Mouse (Mus musculus): ENCODE measurements around the gene Mreg. TPM values are rescaled to one million over a fixed set of nuclear protein-coding genes. Genes with fewer than 3 reads are reported as not detected.

Gene Mreg
- total and polyA plus RNA-seq, 3 experiments, result not detected

DNA sequence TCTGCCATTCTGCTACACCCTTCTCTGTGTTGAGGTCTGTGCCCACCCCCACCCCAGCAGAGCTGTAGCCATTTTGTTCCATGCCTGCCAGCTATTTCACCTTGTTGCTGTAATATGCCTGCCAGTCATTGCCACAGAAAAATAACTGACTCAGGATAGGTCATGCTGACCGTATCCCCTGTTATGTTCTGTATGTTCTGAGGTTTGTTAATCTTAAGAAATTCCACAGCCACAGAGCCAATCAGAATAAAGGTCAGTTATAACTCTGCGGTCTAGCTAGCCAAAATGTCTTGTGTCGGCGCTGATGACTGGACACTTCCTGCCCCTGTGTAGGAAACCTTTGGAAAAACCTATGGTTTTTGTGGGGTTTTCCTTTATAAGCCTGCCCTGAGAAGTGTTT is 67.7 kb downstream of the Mreg start (continued):
- TF ChIP-seq POLR2AphosphoS5 (IDR thresholded peaks at IDR 0.05; ENCODE audit: borderline replicate concordance, low read depth, low read length) (no peak), RCOR1 (IDR thresholded peaks at IDR 0.05; ENCODE audit: low read depth, low read length) (no peak), MYC (IDR thresholded peaks at IDR 0.05; ENCODE audit: low read depth, low read length) (no peak)

DNA sequence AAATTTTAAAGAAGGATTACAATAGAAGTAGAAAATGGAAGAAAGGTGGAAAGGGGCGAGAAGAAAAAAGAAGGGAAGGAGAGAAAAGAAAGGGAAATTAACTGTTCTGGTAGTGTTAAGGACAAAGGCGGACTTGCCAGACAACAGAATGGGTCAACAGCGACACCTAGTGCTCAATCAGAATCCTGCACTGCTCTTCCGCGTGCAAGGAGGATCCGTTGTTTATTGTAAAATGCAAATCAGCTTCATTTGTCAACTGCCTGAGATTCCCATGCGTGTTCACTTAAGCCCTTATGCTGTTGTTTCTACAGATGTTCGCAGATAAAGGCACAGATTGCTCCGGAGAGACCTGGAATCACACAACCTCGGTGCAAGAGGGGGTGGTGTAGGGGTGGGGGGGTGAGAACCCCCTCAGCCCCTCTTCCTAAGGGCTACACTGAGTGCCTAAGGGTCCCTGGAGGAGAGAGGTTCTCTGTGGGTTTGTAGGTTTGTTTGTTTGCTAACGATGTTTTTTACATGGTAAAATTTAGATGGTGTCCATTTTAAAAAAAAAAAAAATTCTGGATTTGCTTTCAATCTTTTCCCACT is 70.1 kb downstream of the Mreg start:
- DNase-seq (ENCODE audit: low read depth, low spot score), result peak; percentile 78
- no peaks in the 10 kb centered on the region for H3K4me1 ChIP-seq (ENCODE audit: control insufficient read depth in 1 of 2, insufficient read depth in 2 of 2, low read length in 2 of 2)
- H3K36me3 ChIP-seq (ENCODE audit: control insufficient read depth in 1 of 2, insufficient read depth in 2 of 2, low read length in 2 of 2), result no peaks in the 10 kb centered on the region
- no peaks in the 10 kb centered on the region for H3K9me3 ChIP-seq (replicated peaks; ENCODE audit: insufficient read depth, low read length)
- H3K27me3 ChIP-seq (ENCODE audit: control insufficient read depth in 1 of 2, insufficient read depth in 2 of 2, low read length in 2 of 2), result no peaks in the 10 kb centered on the region; a peak in 1 of 4 replicates
- no peak for TF ChIP-seq USF1 (IDR thresholded peaks at IDR 0.05; ENCODE audit: low read depth, low read length)
- no peak for TF ChIP-seq SIN3A (IDR thresholded peaks at IDR 0.05; ENCODE audit: low read length)
- TF ChIP-seq EP300 (IDR thresholded peaks at IDR 0.05; ENCODE audit: low read depth in 1 of 2, low read length in 2 of 2), result no peak
- TF ChIP-seq ZNF384 (IDR thresholded peaks at IDR 0.05; ENCODE audit: low read depth, low read length), result no peak
- TF ChIP-seq USF2 (IDR thresholded peaks at IDR 0.05; ENCODE audit: borderline replicate concordance in 1 of 2, insufficient read depth in 1 of 2, low read depth in 1 of 2, low read length in 2 of 2), result no peak
- peak; percentile 74 for TF ChIP-seq RAD21 (IDR thresholded peaks at IDR 0.05; ENCODE audit: low read depth, low read length)
- TF ChIP-seq RCOR1 (IDR thresholded peaks at IDR 0.05; ENCODE audit: low read depth, low read length), result no peak
- peak; percentile 31; the same call in 1 of the 2 replicates for TF ChIP-seq ZC3H11A (IDR thresholded peaks at IDR 0.05; ENCODE audit: low read depth, low read length)
- TF ChIP-seq E2F4 (IDR thresholded peaks at IDR 0.05; ENCODE audit: borderline replicate concordance, low read depth, low read length), result no peak
- no peak for TF ChIP-seq MAX (IDR thresholded peaks at IDR 0.05; ENCODE audit: low read length)
- no peak for TF ChIP-seq MXI1 (IDR thresholded peaks at IDR 0.05; ENCODE audit: low read depth, low read length)
- no peak for TF ChIP-seq BHLHE40 (IDR thresholded peaks at IDR 0.05; ENCODE audit: borderline replicate concordance, low read depth, low read length)
- TF ChIP-seq CHD1 (IDR thresholded peaks at IDR 0.05; ENCODE audit: low read depth, low read length), result no peak
- TF ChIP-seq GABPA (IDR thresholded peaks at IDR 0.05; ENCODE audit: low read depth, low read length), result no peak
- no peak for TF ChIP-seq TCF12 (IDR thresholded peaks at IDR 0.05; ENCODE audit: low read depth, low read length)
- TF ChIP-seq CTCF (IDR thresholded peaks at IDR 0.05 in 2 of 3, conservative IDR thresholded peaks at IDR 0.05 in 1 of 3; ENCODE audit: control insufficient read depth in 1 of 3, insufficient read depth in 1 of 3, low read depth in 2 of 3, low read length in 3 of 3, poor library complexity in 1 of 3, severe bottlenecking in 1 of 3), result peak; percentile 79 to 89 (median 81)
- TF ChIP-seq ELF1 (IDR thresholded peaks at IDR 0.05; ENCODE audit: low read depth, low read length), result no peak
- TF ChIP-seq CHD2 (IDR thresholded peaks at IDR 0.05; ENCODE audit: low read length), result no peak
- no peak for TF ChIP-seq POLR2AphosphoS5 (IDR thresholded peaks at IDR 0.05; ENCODE audit: borderline replicate concordance, low read depth, low read length)
- peak; percentile 59 for TF ChIP-seq SMC3 (IDR thresholded peaks at IDR 0.05; ENCODE audit: low read depth, low read length)
- no peak overlapping the region for H3K9ac ChIP-seq (ENCODE audit: control insufficient read depth, low read depth, low read length, poor library complexity, severe bottlenecking)
- H3K27ac ChIP-seq (ENCODE audit: control insufficient read depth, low read depth, low read length), result no peak overlapping the region
- H3K4me3 ChIP-seq (ENCODE audit: control insufficient read depth in 1 of 2, insufficient read depth in 1 of 2, low read depth in 2 of 2, low read length in 2 of 2), result no peak overlapping the region
- no peaks in the 10 kb centered on the region for H3K79me2 ChIP-seq (ENCODE audit: control insufficient read depth, insufficient read depth, low read length, poor library complexity)

Measured in MEL (cell line).